Mouse (Mus musculus): ENCODE data around the gene Gabrb1. TPM values are rescaled to one million over a fixed set of nuclear protein-coding genes. Genes with fewer than 3 reads are reported as not detected.

The Gabrb1 gene
- total RNA-seq, 2 experiments from 2014 or later, result 0.03 TPM; not detected in 1

DNA sequence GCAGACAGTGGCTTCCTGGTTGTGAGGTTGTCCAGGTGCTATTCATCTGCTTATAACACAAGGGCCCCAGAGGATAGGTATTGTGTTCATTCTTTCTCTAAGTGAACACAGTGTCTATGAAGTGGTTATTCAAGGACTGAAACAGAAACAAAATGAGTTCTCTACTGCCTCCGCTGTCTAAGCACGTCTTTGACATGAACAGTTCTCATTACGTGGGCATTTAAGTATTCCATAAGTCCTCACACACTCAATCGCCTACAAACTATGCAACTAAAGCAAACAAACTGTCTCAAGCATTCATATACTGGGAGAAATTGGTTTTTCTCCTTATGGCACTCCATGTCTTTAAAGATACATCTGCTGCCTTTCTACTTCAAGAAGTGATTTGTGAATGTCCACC lies 257.8 kb downstream of the Gabrb1 start:
- no peak for TF ChIP-seq CTCF (IDR thresholded peaks at IDR 0.05)
- Histone ChIP-seq H3K27ac (no peak overlapping the region), H3K4me3 (no peak overlapping the region)
- intact Hi-C loops (cut with DNase I), result no loop called here
- DNase-seq, result no peak

- intact Hi-C loops (cut with DNase I), result no loop called here
- no peak overlapping the region for H3K27ac ChIP-seq
- TF ChIP-seq CTCF (IDR thresholded peaks at IDR 0.05), result no peak
- no peak overlapping the region for H3K4me3 ChIP-seq
- no peak for DNase-seq
Observed at GRCm38 (mm10) chr5:71917206-71917605, 259.3 kb downstream of the Gabrb1 start.

- intact Hi-C loops (cut with DNase I), result no loop called here
- DNase-seq, result no peak
- no peak for TF ChIP-seq CTCF (IDR thresholded peaks at IDR 0.05)
- Histone ChIP-seq H3K4me3 (no peak overlapping the region), H3K27ac (no peak overlapping the region)
Observed at GRCm38 (mm10) chr5:71923636-71924035, 265.7 kb downstream of the Gabrb1 start.

DNA sequence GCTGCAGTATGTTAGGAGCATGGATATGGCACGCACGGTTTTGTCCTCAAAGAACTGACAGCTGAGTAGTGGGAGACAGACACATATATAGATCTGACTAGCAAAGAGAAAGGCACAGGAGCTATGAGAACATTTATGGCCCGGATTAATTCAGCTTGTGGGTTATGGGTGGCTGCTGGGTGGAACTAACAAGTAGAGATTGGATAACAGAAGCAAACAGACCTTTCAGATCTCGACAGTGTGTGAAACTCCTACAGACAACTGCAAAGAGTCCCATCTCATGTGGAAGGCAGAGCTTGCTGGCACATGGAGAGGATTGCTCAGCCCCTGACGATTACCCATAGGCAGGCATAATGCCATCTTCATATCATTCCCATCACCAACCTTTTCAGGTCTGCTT lies 268.4 kb downstream of the Gabrb1 start:
- H3K27ac ChIP-seq, result no peak overlapping the region
- intact Hi-C loops (cut with DNase I), result no loop called here
- no peak overlapping the region for H3K4me3 ChIP-seq
- no peak for DNase-seq
- no peak for TF ChIP-seq CTCF (IDR thresholded peaks at IDR 0.05)

DNA sequence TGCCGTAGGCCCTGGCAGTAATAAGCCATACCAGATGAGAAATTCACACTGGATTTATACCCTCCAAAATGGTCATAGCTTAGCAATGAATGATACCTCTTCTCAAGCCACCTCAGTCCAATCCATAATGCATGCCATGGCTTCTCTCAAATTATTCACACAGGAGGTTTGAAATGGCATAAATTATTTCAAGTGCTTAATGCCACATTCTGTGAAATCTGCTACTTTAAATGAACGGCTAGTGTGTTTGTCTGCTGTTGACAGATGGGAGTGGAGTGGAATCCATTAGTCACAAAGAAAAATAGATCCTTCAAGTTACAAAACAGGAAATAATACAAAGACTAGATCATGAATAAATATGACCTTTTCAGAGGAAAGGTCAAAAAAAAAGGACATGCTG lies 272.1 kb downstream of the Gabrb1 start:
- no peak for TF ChIP-seq CTCF (IDR thresholded peaks at IDR 0.05)
- intact Hi-C loops (cut with DNase I), result no loop called here
- DNase-seq, result no peak
- Histone ChIP-seq H3K4me3 (no peak overlapping the region), H3K27ac (no peak overlapping the region)

DNA sequence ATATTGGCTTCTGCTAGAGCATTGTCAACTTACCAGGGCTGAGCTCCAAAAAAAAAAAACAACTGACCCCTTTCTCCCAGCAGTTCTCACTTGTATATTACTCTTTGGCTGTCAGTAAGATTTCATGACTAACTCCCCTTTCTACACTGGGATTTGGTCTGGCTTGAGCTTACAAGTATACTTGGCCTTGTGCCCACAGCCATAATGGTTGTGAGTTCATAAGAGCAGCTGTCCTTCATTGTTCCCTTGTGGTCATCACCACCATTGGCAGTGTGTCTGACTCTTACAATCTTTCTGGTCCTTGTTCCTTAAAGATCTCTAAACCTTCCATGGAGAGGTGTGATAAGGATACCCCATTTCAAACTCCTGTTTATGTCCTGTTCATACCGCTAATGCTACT lies 293.5 kb downstream of the Gabrb1 start:
- Histone ChIP-seq H3K27ac (no peak overlapping the region), H3K4me3 (no peak overlapping the region)
- intact Hi-C loops (cut with DNase I), result no loop called here
- TF ChIP-seq CTCF (IDR thresholded peaks at IDR 0.05), result no peak
- DNase-seq, result no peak

DNA sequence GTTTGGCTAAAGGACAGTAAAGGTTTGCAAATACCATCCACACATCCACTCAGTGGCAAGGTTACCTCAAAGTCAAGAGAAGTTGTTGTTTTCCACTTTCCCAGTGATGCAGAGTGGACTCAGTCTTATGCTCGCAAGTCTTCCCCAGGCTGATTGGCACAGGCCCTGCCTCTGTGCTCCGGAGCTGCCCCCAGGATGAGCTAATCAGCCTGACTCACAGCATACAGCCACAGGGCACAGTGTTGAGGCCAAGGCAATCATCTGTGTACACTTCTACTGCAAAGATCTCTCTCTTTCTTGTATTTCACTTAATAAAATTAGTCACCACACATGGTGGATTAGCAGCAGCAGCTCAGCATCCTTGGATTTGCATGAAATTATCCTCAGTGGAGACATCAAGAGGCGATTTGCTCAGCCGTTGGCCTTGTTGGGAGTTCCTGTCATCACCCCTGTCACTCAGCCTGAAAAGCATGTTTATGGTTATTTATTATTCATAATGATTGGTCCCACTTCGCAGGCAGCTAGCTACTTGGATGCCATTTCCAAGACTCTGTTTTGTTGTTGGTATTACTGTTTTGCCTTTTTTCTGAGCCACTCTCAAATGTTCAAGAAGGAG lies 297.3 kb downstream of the Gabrb1 start:
- H3K4me3 ChIP-seq, result no peak overlapping the region
- no peak for DNase-seq
- intact Hi-C loops (cut with DNase I), result no loop called here
- H3K27ac ChIP-seq, result no peak overlapping the region
- TF ChIP-seq CTCF (IDR thresholded peaks at IDR 0.05), result no peak

DNA sequence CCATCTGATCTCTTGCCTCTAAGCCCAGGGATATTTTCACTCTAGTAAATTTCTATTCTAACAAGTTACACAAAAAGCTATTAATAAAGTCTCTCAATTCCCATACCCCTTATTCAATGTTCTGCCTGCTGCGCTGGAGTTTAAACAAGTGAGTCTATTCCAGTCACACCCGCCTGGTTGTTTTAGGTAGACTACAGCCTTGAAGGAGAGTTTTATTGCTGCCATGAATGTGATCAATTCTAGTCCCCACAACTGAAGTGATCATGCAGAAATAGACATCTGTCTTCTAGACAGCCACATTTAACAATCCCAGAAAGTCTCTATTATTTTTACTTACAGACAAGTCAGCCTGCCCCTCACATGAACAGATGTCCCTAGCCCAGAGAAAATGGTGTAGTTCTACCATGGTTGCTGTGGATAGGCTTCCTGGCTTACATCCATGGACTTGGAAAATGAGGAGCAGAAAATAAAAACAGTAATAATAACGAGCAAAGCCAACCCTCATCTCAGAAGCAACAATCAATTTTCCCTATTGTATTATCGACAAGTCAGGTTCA lies 307.0 kb downstream of the Gabrb1 start:
- DNase-seq, result no peak
- no peak for TF ChIP-seq CTCF (IDR thresholded peaks at IDR 0.05)

GRCm38 (mm10) chr5:71965529-71965928 lies 307.6 kb downstream of the Gabrb1 start:
- Histone ChIP-seq H3K27ac (no peak overlapping the region), H3K4me3 (no peak overlapping the region)
- no peak for DNase-seq
- 0 out of 2 replicates have a peak, but pooled peaks have one; percentile 5 for TF ChIP-seq CTCF (IDR thresholded peaks at IDR 0.05)
- intact Hi-C loops (cut with DNase I), result no loop called here

More for the DNA sequence above, 307.0 kb downstream of the Gabrb1 start:
- Histone ChIP-seq H3K4me3 (no peak overlapping the region), H3K27ac (no peak overlapping the region)
- intact Hi-C loops (cut with DNase I), result no loop called here

- no peak for TF ChIP-seq CTCF (IDR thresholded peaks at IDR 0.05)
- H3K4me3 ChIP-seq, result no peak overlapping the region
- intact Hi-C loops (cut with DNase I), result no loop called here
- DNase-seq, result no peak
- H3K27ac ChIP-seq, result no peak overlapping the region
Observed at GRCm38 (mm10) chr5:71970140-71970800, 312.4 kb downstream of the Gabrb1 start.

DNA sequence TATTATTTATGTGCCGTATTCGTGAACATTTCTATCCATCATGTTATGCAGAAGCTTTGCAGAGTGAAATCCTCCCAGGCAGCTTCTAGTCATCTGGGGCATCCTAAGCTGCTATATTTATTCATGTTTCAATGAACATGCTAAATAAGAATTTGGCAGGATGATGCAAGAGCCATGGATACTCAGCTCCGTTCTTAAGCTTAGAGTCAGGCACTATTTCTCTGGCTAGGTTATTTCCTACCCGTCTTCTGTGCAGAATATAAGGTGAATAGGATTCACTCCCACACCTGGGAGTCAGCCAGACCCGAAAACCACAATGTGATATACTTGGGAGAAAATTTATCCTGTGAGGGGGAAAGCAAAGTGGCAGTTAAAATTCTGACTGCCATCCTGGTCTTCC lies 314.9 kb downstream of the Gabrb1 start:
- no peak overlapping the region for H3K27ac ChIP-seq
- no peak for TF ChIP-seq CTCF (IDR thresholded peaks at IDR 0.05)
- no peak for DNase-seq
- no peak overlapping the region for H3K4me3 ChIP-seq
- intact Hi-C loops (cut with DNase I), result no loop called here

DNA sequence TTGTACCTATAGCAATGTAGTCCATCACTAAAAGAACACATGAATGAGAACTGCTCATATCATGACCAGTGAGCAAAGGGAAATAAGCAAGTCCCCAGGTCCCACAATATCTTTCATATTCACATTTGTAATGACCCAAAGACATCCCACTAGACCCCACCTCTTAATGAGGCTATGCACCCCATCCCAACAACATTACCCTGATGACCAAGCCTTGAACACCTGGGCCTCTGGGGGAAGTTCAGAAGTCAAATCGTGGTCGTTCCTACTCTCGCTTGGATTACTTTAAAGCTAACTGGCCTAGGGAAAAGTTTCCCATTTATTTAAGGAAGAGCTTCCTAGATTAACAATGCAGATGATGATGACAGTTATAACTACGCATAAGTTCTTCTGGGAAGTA lies 318.2 kb downstream of the Gabrb1 start:
- no peak overlapping the region for H3K4me3 ChIP-seq
- intact Hi-C loops (cut with DNase I), result no loop called here
- no peak for DNase-seq
- no peak for TF ChIP-seq CTCF (IDR thresholded peaks at IDR 0.05)
- H3K27ac ChIP-seq, result no peak overlapping the region

DNA sequence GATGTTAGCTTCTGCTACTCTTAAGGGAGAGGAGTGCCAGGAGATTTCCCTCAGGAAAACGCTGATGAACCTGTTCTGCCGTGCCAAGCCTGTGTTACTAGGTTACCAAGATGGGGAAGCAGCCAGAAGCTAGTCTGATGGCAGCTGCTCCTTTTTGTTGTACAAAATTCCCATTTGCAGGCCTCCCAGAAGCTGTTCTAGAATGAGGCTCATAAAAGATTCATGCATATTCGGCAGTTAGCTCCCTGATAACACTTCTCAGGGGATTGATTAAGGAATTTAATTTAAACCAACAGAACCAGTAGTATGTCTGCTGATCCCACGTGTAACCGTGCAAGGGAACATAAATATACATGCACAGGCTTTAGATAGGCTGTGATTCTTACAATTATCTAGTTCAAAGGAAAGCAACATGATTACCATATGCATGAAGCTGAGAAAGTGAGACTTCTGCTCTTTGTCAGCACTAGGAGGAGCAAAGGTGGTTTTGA lies 318.7 kb downstream of the Gabrb1 start:
- intact Hi-C loops (cut with DNase I), result no loop called here
- H3K27ac ChIP-seq, result no peak overlapping the region
- TF ChIP-seq CTCF (IDR thresholded peaks at IDR 0.05), result no peak
- H3K4me3 ChIP-seq, result no peak overlapping the region
- no peak for DNase-seq
